Mouse (Mus musculus) NIH3T3 (cell line): ENCODE measurements around the gene Unc13b.
A peak's percentile ranks its signal among the peaks of the same experiment; 100 is the strongest.

Experiments
- DNase-seq: peaks from one replicate; pipeline ENCODE4 v3.0.0-alpha.2; 2012; ENCODE audit warnings: low read depth

The Unc13b gene

GRCm38 (mm10) chr4:43231821-43232220 lies 173.1 kb downstream of the Unc13b start:
- no peak for DNase-seq

- DNase-seq, result no peak
Observed at GRCm38 (mm10) chr4:43232985-43233384, 174.2 kb downstream of the Unc13b start.

- no peak for DNase-seq
Observed at GRCm38 (mm10) chr4:43233489-43233888, 174.7 kb downstream of the Unc13b start.

- DNase-seq, result no peak
Observed at GRCm38 (mm10) chr4:43236898-43237297, 178.1 kb downstream of the Unc13b start.

GRCm38 (mm10) chr4:43240716-43241115 lies 182.0 kb downstream of the Unc13b start:
- no peak for DNase-seq

GRCm38 (mm10) chr4:43244022-43244421 lies 185.3 kb downstream of the Unc13b start:
- DNase-seq, result peak; percentile 60

- peak; percentile 69 for DNase-seq
Observed at GRCm38 (mm10) chr4:43245776-43246175, 187.0 kb downstream of the Unc13b start.

- no peak for DNase-seq
Observed at GRCm38 (mm10) chr4:43248026-43248425, 189.3 kb downstream of the Unc13b start.

GRCm38 (mm10) chr4:43248909-43249308 lies 190.2 kb downstream of the Unc13b start:
- peak; percentile 34 for DNase-seq

GRCm38 (mm10) chr4:43251269-43251668 lies 192.5 kb downstream of the Unc13b start:
- no peak for DNase-seq

GRCm38 (mm10) chr4:43257040-43257439 lies 198.3 kb downstream of the Unc13b start:
- DNase-seq, result no peak

GRCm38 (mm10) chr4:43258556-43258955 lies 199.8 kb downstream of the Unc13b start:
- DNase-seq, result no peak

GRCm38 (mm10) chr4:43259435-43259834 lies 200.7 kb downstream of the Unc13b start:
- peak; percentile 62 for DNase-seq

- peak; percentile 90 for DNase-seq
Observed at GRCm38 (mm10) chr4:43260096-43260495, 201.3 kb downstream of the Unc13b start.

- DNase-seq, result no peak
Observed at GRCm38 (mm10) chr4:43262821-43263220, 204.1 kb downstream of the Unc13b start.

GRCm38 (mm10) chr4:43266146-43266545 lies 207.4 kb downstream of the Unc13b start:
- no peak for DNase-seq

- DNase-seq, result peak; percentile 91
Observed at GRCm38 (mm10) chr4:43266623-43267322, 208.0 kb downstream of the Unc13b start, which contains the start of gene Atp8b5. Atp8b5 (plus strand) TSS chr4:43267159.

GRCm38 (mm10) chr4:43267323-43267658 lies 208.5 kb downstream of the Unc13b start:
- no peak for DNase-seq

GRCm38 (mm10) chr4:43285476-43285875 lies 226.7 kb downstream of the Unc13b start:
- DNase-seq, result no peak

GRCm38 (mm10) chr4:43287305-43287704 lies 228.6 kb downstream of the Unc13b start:
- no peak for DNase-seq

GRCm38 (mm10) chr4:43294001-43294400 lies 235.2 kb downstream of the Unc13b start:
- peak; percentile 43 for DNase-seq

- peak; percentile 6 for DNase-seq
Observed at GRCm38 (mm10) chr4:43309696-43310338, 251.1 kb downstream of the Unc13b start.
